Mouse (Mus musculus): ENCODE results near the gene Serinc1.
"Not testable (repeated sequence)": the region's sequence is repeated elsewhere in the genome, so short reads cannot be mapped to it uniquely, and the experiment has no call there.

Gene Serinc1

GRCm38 (mm10) chr10:57532218-57533101, at the start of gene Serinc1:
Gene Serinc1 (minus strand): TSS chr10:57532530.
- CTCF ChIA-PET: interaction anchor here (0.7 kb wide), 1 partner anchor 44 kb away, joined by 3 read pairs; no protein-coding TSS in a partner anchor

- CTCF ChIA-PET: interaction anchor here (0.5 kb wide), 1 partner anchor 44 kb away, joined by 3 read pairs; no protein-coding TSS in a partner anchor
These were observed 44.4 kb upstream of the Serinc1 start for GRCm38 (mm10) chr10:57576721-57577120.

GRCm38 (mm10) chr10:57572130-57572529, 39.8 kb upstream of the Serinc1 start:
- CTCF ChIA-PET: no interaction called here

GRCm38 (mm10) chr10:57571211-57571730, 38.9 kb upstream of the Serinc1 start:
- CTCF ChIA-PET: no interaction called here

- CTCF ChIA-PET: no interaction called here
These were observed 36.9 kb upstream of the Serinc1 start for GRCm38 (mm10) chr10:57569023-57569931.

- CTCF ChIA-PET: no interaction called here
These were observed 33.9 kb upstream of the Serinc1 start for GRCm38 (mm10) chr10:57566221-57566620.

GRCm38 (mm10) chr10:57557597-57557996, 25.3 kb upstream of the Serinc1 start:
- CTCF ChIA-PET: no interaction called here

- CTCF ChIA-PET: no interaction called here
These were observed 21.4 kb upstream of the Serinc1 start for GRCm38 (mm10) chr10:57553719-57554118.

GRCm38 (mm10) chr10:57549631-57550030, 17.3 kb upstream of the Serinc1 start:
- CTCF ChIA-PET: no interaction called here

- CTCF ChIA-PET: not testable (repeated sequence)
These were observed 11.6 kb upstream of the Serinc1 start for GRCm38 (mm10) chr10:57543890-57544289.

- CTCF ChIA-PET: no interaction called here
These were observed 613 bp downstream of the Serinc1 start for GRCm38 (mm10) chr10:57531616-57532217.

GRCm38 (mm10) chr10:57531076-57531475, 1.3 kb downstream of the Serinc1 start:
- CTCF ChIA-PET: interaction anchor here (0.7 kb wide), 1 partner anchor 71 kb away, joined by 3 read pairs; no protein-coding TSS in a partner anchor

- CTCF ChIA-PET: no interaction called here
These were observed 5.9 kb downstream of the Serinc1 start for GRCm38 (mm10) chr10:57526469-57526868.

GRCm38 (mm10) chr10:57515278-57515677, 17.1 kb downstream of the Serinc1 start:
- CTCF ChIA-PET: no interaction called here

GRCm38 (mm10) chr10:57514616-57515015, 17.7 kb downstream of the Serinc1 start:
- CTCF ChIA-PET: no interaction called here

GRCm38 (mm10) chr10:57499414-57500156, 32.7 kb downstream of the Serinc1 start:
- CTCF ChIA-PET: interaction anchor here (0.8 kb wide), 1 partner anchor 1347 kb away, joined by 20 read pairs; no protein-coding TSS in a partner anchor

GRCm38 (mm10) chr10:57492050-57492449, 40.3 kb downstream of the Serinc1 start:
- CTCF ChIA-PET: no interaction called here

- CTCF ChIA-PET: no interaction called here
These were observed 43.7 kb downstream of the Serinc1 start for GRCm38 (mm10) chr10:57488591-57488990.

- CTCF ChIA-PET: no interaction called here
These were observed 45.1 kb downstream of the Serinc1 start for GRCm38 (mm10) chr10:57487201-57487600.

GRCm38 (mm10) chr10:57486542-57487071, 45.7 kb downstream of the Serinc1 start:
- CTCF ChIA-PET: no interaction called here
